4 mouse cellular contexts compared by ENCODE assay signal in the genomic region with DNA sequence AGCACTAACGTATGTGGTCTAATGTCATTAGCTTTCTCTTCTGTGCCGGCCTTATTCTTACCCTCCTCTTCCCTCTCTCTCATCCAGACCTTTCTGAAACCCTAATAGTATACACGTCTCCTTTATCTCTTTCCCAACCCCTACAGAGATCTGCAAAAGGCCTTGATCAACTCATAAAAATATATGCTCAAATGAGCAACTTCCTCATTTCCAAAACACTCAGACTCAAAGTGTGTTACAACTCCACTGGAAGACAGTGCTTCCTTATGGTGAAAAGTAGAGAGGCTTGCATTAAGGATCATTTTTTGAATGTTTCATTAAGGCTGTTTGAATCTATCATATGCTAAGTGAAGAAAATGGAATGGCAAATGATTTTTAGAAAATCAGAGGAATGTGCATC.
"Had no signal": no experiment of that assay in that cellular context is flagged by ENCODE, and none has a peak within 500 bp of the region (broad histone marks: within the 10 kb centered on the region; RNA-seq: fewer than 3 reads in every experiment).

No protein-coding gene starts in this region.

- H3K27me3 ChIP-seq: neural tube, embryonic 13.5 days; neural tube, embryonic 15.5 days; stomach, embryonic 15.5 days had no signal

- H3K4me2 ChIP-seq: neural tube, embryonic 13.5 days; neural tube, embryonic 15.5 days; stomach, embryonic 15.5 days had no signal

- H3K4me3 ChIP-seq: neural tube, embryonic 13.5 days; neural tube, embryonic 15.5 days; stomach, embryonic 15.5 days had no signal

- H3K9me3 ChIP-seq: neural tube, embryonic 13.5 days; neural tube, embryonic 15.5 days; stomach, embryonic 15.5 days had no signal

- H3K36me3 ChIP-seq: neural tube, embryonic 13.5 days; neural tube, embryonic 15.5 days; stomach, embryonic 15.5 days had no signal

- H3K9ac ChIP-seq: neural tube, embryonic 13.5 days; neural tube, embryonic 15.5 days; stomach, embryonic 15.5 days had no signal

- H3K4me1 ChIP-seq: neural tube, embryonic 13.5 days; neural tube, embryonic 15.5 days; stomach, embryonic 15.5 days had no signal

- H3K27ac ChIP-seq: neural tube, embryonic 13.5 days; neural tube, embryonic 15.5 days; stomach, embryonic 15.5 days; stomach, postnatal 0 days had no signal
